Mouse (Mus musculus) T-cell, adult 2 months (primary cell): ENCODE measurements around the gene Cdk6.

ENCODE experiments used
- DNase-seq: peaks from one replicate; pipeline ENCODE4 v3.0.0; 2022; ENCODE audit warnings: low spot score

Cdk6 gene

GRCm38 (mm10) chr5:3486579-3487282 lies 145.4 kb downstream of the Cdk6 start:
- no peak for DNase-seq

GRCm38 (mm10) chr5:3488146-3488774 lies 147.0 kb downstream of the Cdk6 start:
- no peak for DNase-seq

- DNase-seq = no peak
These were observed 149.1 kb downstream of the Cdk6 start for GRCm38 (mm10) chr5:3490358-3490757.

GRCm38 (mm10) chr5:3491084-3491483 lies 149.8 kb downstream of the Cdk6 start:
- no peak for DNase-seq

GRCm38 (mm10) chr5:3491883-3492282 lies 150.6 kb downstream of the Cdk6 start:
- no peak for DNase-seq

GRCm38 (mm10) chr5:3492776-3493636 lies 151.7 kb downstream of the Cdk6 start:
- DNase-seq = no peak

- no peak for DNase-seq
These were observed 152.7 kb downstream of the Cdk6 start for GRCm38 (mm10) chr5:3493968-3494367.

- DNase-seq = no peak
These were observed 153.3 kb downstream of the Cdk6 start for GRCm38 (mm10) chr5:3494452-3495187.

- no peak for DNase-seq
These were observed 156.2 kb downstream of the Cdk6 start for GRCm38 (mm10) chr5:3497505-3497925.

GRCm38 (mm10) chr5:3500298-3500697 lies 159.0 kb downstream of the Cdk6 start:
- DNase-seq = no peak

- DNase-seq = no peak
These were observed 159.8 kb downstream of the Cdk6 start for GRCm38 (mm10) chr5:3500957-3501563.

- no peak for DNase-seq
These were observed 160.3 kb downstream of the Cdk6 start for GRCm38 (mm10) chr5:3501564-3502001.

- no peak for DNase-seq
These were observed 161.5 kb downstream of the Cdk6 start for GRCm38 (mm10) chr5:3502610-3503350.

GRCm38 (mm10) chr5:3503373-3503772 lies 162.1 kb downstream of the Cdk6 start:
- no peak for DNase-seq

- DNase-seq = no peak
These were observed 162.6 kb downstream of the Cdk6 start for GRCm38 (mm10) chr5:3503836-3504323.

- DNase-seq = no peak
These were observed 163.2 kb downstream of the Cdk6 start for GRCm38 (mm10) chr5:3504453-3504852.

GRCm38 (mm10) chr5:3505553-3505952 lies 164.3 kb downstream of the Cdk6 start:
- no peak for DNase-seq

- DNase-seq = no peak
These were observed 167.4 kb downstream of the Cdk6 start for GRCm38 (mm10) chr5:3508480-3509381.

GRCm38 (mm10) chr5:3509503-3509902 lies 168.2 kb downstream of the Cdk6 start:
- DNase-seq = no peak
